Mouse (Mus musculus) Patski (cell line): ENCODE results near the gene Hist1h3f. TPM values are rescaled to one million over a fixed set of nuclear protein-coding genes. Genes with fewer than 3 reads are reported as not detected.
"Not testable (repeated sequence)": the region's sequence is repeated elsewhere in the genome, so short reads cannot be mapped to it uniquely, and the experiment has no call there.

Experiments used
- ATAC-seq: fragments of 100-300 bp; one replicate; pipeline ENCODE4 v1.8.0; 2021
- CTCF ChIA-PET: fragments of 350-600 bp; sonication (Branson Sonifier 250); formaldehyde crosslinking; loops from one replicate; lab custom pipeline; 2022; ENCODE audit warnings: inconsistent platforms; lab: Charles Lee
- POLR2A ChIA-PET: fragments of 350-600 bp; sonication (Branson Sonifier 250); formaldehyde crosslinking; loops from one replicate; lab custom pipeline; 2022; ENCODE audit warnings: antibody characterized with exemption, inconsistent platforms; lab: Charles Lee
- DNase-seq: peaks from one replicate; pipeline ENCODE4 v3.0.0-alpha.2; 2011; ENCODE audit warnings: low read depth, low spot score
- H3K27me3 ChIP-seq: fragments of 371-371 bp; one replicate; pipeline ENCODE4 v1.5.1; 2021
- CTCF ChIP-seq: fragments of 100-300 bp; IDR thresholded peaks from one replicate; pipeline ENCODE4 v1.5.1; 2021
- in situ Hi-C: fragments of 300-500 bp; cut with MboI; formaldehyde crosslinking; loops from 3 replicates; pipeline ENCODE4 v1.11.1; 2018; ENCODE audit warnings: low pct_unique_long_range_greater_than_20kb, mixed read lengths
- polyA plus RNA-seq: library from polyadenylated mRNA; unstranded; gene quantifications from one replicate; pipeline ENCODE4 v1.2.3, GENCODE M21; 2021

Hist1h3f gene
- polyA plus RNA-seq, 1 experiment from 2014 or later: 0.49 TPM

DNA sequence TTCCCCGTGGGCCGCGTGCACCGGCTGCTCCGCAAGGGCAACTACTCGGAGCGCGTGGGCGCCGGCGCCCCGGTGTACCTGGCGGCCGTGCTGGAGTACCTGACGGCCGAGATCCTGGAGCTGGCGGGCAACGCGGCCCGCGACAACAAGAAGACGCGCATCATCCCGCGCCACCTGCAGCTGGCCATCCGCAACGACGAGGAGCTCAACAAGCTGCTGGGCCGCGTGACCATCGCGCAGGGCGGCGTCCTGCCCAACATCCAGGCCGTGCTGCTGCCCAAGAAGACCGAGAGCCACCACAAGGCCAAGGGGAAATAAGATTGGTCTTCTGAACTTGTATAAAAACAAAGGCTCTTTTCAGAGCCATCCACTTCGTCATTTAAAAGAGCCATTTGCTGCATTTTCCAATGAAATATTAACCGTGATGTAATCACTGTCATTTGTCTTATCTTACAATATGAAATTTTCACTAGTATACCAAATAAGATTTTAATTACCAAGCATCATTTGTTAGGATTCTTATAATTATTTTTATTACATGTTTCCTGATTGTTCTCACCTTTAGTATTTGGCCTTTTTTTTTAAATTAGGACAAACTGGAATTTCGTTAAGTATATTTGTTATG, 30.8 kb downstream of the Hist1h3f start:
- DNase-seq, ATAC-seq, CTCF ChIA-PET, H3K27me3 ChIP-seq: not testable (repeated sequence)
- POLR2A ChIA-PET: interaction anchor here (0.8 kb wide), 1 partner anchor 24 kb away, joined by 3 read pairs; no protein-coding TSS in a partner anchor
- in situ Hi-C loops: loop anchor here (5.0 kb wide), 1 partner anchor 168 kb away; no protein-coding TSS in a partner anchor
- peak; percentile 17 for TF ChIP-seq CTCF

DNA sequence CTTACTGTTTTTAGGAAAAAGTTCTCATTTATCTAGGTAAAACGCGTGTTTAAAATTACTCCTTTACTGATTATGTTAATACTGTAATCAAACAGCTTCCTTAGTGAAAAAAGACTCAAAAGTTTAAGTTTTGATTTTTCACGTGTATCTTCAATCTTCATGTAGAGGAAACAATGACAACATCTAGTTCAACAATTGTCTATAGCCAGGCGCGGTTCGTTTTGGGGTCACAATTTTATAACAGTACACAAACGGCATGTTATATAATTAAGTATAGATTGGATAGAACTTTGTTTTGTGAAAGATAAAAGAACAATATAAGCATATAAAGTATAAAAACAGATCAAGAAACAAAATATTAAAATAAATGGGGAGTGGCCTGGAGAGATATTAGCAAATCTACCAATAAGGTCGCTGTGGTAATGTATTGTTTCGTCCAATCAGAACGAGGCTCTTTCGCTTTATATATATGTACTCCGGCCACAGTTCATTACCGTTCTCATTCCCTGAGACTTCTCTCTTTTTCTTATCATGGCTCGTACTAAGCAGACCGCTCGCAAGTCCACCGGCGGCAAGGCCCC, 31.5 kb downstream of the Hist1h3f start, which contains the start of gene Hist1h3d:
TSS of gene Hist1h3d (plus strand) at position 493 of the 581 bp plus-strand sequence.
- ChIA-PET POLR2A (interaction anchor here (0.8 kb wide), 1 partner anchor 23 kb away, joined by 3 read pairs; no protein-coding TSS in a partner anchor), CTCF (no interaction called here)
- in situ Hi-C loops: loop anchor here (5.0 kb wide), 1 partner anchor 167 kb away; no protein-coding TSS in a partner anchor
- H3K27me3 ChIP-seq: no peaks in the 10 kb centered on the region
- DNase-seq: no peak
- TF ChIP-seq CTCF: no peak
- peak; percentile 41 for ATAC-seq

DNA sequence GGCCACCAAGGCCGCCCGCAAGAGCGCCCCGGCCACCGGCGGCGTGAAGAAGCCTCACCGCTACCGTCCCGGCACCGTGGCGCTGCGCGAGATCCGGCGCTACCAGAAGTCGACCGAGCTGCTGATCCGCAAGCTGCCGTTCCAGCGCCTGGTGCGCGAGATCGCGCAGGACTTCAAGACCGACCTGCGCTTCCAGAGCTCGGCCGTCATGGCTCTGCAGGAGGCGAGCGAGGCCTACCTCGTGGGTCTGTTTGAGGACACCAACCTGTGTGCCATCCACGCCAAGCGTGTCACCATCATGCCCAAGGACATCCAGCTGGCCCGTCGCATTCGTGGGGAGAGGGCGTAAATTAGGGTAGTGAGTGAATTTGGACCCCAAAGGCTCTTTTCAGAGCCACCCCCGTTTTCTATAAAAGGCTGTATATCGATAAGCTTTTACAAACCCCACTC, 32.0 kb downstream of the Hist1h3f start:
- POLR2A ChIA-PET: interaction anchor here (1.2 kb wide), 1 partner anchor 108 kb away, joined by 3 read pairs; the partner anchor contains the start of genes Hist1h2ac and Hist1h2bc
- DNase-seq: not testable (repeated sequence)

DNA sequence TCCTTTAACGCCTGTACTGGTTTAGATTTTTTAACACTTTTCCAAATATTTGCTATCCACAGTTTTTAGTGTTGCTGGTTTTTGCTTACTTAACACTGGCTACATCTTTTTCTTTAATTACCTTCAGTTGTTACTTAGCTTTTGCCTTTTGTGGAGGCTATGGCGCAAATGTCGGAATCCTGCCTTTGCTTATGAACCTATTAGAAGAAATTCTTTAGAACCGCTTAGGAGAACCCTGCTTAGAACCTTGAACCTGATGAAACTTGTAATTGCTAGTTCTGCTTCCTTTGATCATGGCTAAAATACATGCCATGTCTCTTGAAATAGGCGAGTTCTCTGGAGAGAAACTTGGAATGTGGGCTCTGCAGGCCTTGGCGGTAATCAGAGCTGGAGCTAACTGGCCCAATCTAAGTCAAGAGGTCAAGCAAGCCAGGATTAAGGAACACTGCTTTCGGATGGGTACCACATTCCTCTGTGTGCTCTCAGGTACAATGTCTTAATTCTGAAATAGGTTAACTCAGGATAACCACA, 32.6 kb downstream of the Hist1h3f start:
- ATAC-seq: no peak
- no peaks in the 10 kb centered on the region for H3K27me3 ChIP-seq
- in situ Hi-C loops: loop anchor here (5.0 kb wide), 1 partner anchor 166 kb away; no protein-coding TSS in a partner anchor
- no peak for DNase-seq
- no peak for TF ChIP-seq CTCF
- ChIA-PET POLR2A (interaction anchor here (1.2 kb wide), 1 partner anchor 107 kb away, joined by 3 read pairs; the partner anchor contains the start of genes Hist1h2ac and Hist1h2bc), CTCF (interaction anchor here (1.2 kb wide), 1 partner anchor 11 kb away, joined by 3 read pairs; no protein-coding TSS in a partner anchor)

More for the DNA sequence above, 32.0 kb downstream of the Hist1h3f start:
- CTCF ChIA-PET, H3K27me3 ChIP-seq: not testable (repeated sequence)
- peak; percentile 1 for ATAC-seq
- in situ Hi-C loops: loop anchor here (5.0 kb wide), 1 partner anchor 166 kb away; no protein-coding TSS in a partner anchor

DNA sequence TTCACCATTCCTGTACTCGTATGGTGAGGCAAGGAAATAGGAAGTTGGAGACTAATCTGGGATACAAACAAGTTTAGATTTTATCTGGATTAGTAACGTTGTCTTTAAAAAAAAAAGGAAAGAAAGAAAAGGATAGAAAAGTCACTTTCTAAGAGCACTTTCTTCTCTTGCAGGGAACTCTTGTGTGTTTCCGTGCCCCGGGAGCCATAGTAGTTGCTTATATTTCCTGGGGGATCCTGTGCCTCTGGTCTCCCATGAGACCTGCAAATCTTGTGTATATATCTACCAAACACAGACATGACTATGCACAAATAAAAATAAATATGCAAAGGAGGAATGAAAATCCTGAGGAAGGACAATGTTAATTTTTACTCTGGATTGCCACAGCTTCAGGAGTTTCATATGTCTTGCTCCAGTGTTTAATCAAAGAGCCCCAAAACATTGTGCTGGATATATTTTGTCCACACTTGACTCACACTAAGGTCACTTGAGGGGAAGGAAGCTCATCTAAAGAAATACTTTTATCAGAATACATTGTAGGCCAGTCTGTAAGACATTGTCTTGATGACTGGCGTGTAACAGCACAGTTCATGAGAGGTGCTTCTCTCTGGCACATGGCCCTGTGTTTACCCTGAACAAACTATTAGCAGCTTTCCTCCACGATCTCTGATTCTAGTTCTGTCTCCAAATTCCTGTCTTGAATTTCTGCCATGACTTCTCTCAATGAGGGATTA, 33.2 kb downstream of the Hist1h3f start:
- ATAC-seq (no peak), DNase-seq (no peak)
- no peaks in the 10 kb centered on the region for H3K27me3 ChIP-seq
- ChIA-PET CTCF (interaction anchor here (1.2 kb wide), 1 partner anchor 10 kb away, joined by 3 read pairs; no protein-coding TSS in a partner anchor), POLR2A (interaction anchor here (1.2 kb wide), 1 partner anchor 107 kb away, joined by 3 read pairs; the partner anchor contains the start of genes Hist1h2ac and Hist1h2bc)
- in situ Hi-C loops: loop anchor here (5.0 kb wide), 1 partner anchor 165 kb away; no protein-coding TSS in a partner anchor
- TF ChIP-seq CTCF: no peak

DNA sequence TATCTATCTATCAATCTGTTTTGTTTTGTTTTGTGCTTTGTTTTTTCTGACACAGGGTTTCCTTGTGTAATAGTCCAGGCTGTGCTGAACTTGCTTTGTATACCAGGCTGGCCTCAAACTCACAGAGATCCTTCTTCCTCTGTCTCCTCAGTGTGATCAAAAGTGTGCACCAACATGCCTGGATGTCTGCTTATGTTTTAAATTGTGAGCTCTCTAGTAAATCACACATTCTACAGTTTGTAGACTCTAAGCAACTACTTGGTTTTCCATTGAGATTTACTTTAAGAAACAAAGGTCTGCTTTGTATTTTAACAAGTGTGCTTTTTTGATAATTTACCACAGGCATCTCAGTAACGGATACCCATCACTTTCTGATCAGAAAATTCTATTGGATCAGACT, 34.0 kb downstream of the Hist1h3f start:
- TF ChIP-seq CTCF: no peak
- no peaks in the 10 kb centered on the region for H3K27me3 ChIP-seq
- no peak for DNase-seq
- CTCF ChIA-PET: no interaction called here
- POLR2A ChIA-PET: no interaction called here
- in situ Hi-C loops: loop anchor here (5.0 kb wide), 1 partner anchor 164 kb away; no protein-coding TSS in a partner anchor
- ATAC-seq: no peak

DNA sequence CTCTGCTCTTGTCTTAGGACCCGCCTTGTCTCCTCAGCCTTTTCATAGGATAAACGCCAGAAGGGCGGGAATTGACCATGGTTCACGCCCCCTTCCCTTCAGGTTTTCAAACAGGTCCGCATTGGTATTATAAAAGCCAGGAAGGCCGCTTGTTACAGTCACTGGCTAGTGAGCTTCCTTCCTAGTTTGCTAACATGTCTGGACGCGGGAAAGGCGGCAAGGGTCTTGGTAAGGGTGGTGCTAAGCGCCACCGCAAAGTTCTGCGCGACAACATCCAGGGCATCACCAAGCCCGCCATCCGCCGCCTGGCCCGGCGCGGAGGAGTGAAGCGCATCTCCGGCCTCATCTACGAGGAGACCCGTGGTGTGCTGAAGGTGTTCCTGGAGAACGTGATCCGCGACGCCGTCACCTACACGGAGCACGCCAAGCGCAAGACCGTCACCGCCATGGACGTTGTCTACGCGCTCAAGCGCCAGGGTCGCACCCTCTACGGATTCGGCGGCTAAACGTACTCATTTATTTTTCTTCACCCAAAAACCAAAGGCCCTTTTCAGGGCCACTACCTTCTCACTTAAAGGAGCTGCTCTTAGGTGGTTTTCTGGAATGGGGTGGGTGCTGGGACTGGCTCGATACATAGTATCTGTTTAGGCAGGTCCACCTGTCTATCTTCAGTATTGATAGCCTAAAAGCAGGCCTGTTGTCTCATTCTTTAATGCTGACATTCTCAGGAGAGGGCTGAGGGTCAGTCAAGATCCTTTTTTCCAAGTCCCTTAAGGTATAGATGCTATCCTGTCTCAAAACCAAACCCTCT, 37.8 kb downstream of the Hist1h3f start, which contains the start of gene Hist1h4d:
TSS of gene Hist1h4d (plus strand) at position 191 of the 811 bp plus-strand sequence.
- in situ Hi-C loops: loop anchor here (10.0 kb wide), 1 partner anchor 1547 kb away; the partner anchor contains the start of genes Hist1h2ah and Hist1h2bk
- DNase-seq: peak; percentile 96
- peak; percentile 49 for ATAC-seq
- ChIA-PET CTCF (interaction anchor here (1.3 kb wide), 1 partner anchor 16 kb away, joined by 5 read pairs; no protein-coding TSS in a partner anchor), POLR2A (interaction anchor here (0.6 to 2.4 kb wide), 10 partner anchors 9 to 1861 kb away, joined by 3 to 6 read pairs (median 4); partner anchors contain the start of genes Hist1h1e, Hist1h2ac, Hist1h2ae and Hist1h2bc)
- no peaks in the 10 kb centered on the region for H3K27me3 ChIP-seq
- no peak for TF ChIP-seq CTCF

DNA sequence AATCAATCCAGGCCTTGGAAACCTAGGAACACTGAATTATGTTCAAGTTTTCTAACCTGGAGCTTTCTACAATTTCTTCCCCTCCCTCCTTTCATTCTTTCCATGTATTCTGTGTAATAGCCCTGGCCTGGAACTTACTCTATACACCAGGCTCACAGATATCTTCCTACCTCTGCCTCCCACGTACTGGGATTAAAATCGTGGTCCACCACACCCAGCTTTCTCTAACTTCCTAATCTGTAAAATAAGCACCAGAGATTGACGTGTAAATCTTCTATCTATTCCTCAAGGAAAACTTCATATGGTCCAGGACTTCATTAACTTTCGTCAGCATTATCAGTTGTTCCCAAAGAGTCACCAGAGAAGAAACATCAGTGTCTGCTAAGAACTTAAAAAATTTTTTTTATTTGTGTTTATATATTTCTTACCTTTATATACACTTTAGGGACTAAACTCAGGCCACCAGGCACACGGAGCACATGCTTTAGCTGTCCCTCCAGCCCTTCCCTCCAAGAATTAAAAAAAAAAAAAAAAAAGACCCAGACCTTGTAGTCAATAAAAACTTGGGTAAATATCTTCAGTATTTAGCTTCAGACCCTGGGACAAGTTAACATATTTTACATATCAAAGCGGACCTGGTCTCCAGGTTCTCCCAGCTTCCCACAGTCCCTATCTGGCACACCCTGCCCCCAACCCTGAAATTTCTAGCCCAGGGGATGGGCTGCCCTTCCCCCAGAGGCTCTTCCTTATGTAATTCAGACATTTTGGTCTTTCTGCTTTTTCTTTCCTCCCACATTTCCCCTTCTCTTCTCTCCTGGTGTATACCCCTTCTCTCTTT, 38.6 kb downstream of the Hist1h3f start:
- no peak for ATAC-seq
- no peaks in the 10 kb centered on the region for H3K27me3 ChIP-seq
- ChIA-PET POLR2A (interaction anchor here (0.6 to 2.4 kb wide), 12 partner anchors 9 to 1862 kb away, joined by 3 to 6 read pairs (median 4); partner anchors contain the start of genes Hist1h1e, Hist1h2ac, Hist1h2ae and Hist1h2bc), CTCF (interaction anchor here (0.8 to 1.3 kb wide), 3 partner anchors 15 to 38 kb away, joined by 3 to 5 read pairs (median 3); partner anchors contain the start of gene Hist1h2be)
- TF ChIP-seq CTCF: no peak
- in situ Hi-C loops: loop anchor here (10.0 kb wide), 1 partner anchor 1548 kb away; the partner anchor contains the start of genes Hist1h2ah and Hist1h2bk
- no peak for DNase-seq
